Mouse (Mus musculus): ENCODE results near the gene Plod3. TPM values are rescaled to one million over a fixed set of nuclear protein-coding genes. Genes with fewer than 3 reads are reported as not detected.
"Not testable (repeated sequence)": the region's sequence is repeated elsewhere in the genome, so short reads cannot be mapped to it uniquely, and the experiment has no call there.

Gene Plod3
- polyA plus RNA-seq, 1 experiment from 2014 or later, result 17.2 TPM

- Histone ChIP-seq H3K27ac (replicated peaks) (no peak overlapping the region), H3K4me2 (replicated peaks; ENCODE audit: low read depth) (no peak overlapping the region), H3K4me3 (ENCODE audit: low read depth, low read length) (no peak overlapping the region), H3K9ac (ENCODE audit: low read length) (no peak overlapping the region), H3K27me3 (ENCODE audit: control insufficient read depth, insufficient read depth, low read length) (no peaks in the 10 kb centered on the region), H3K4me1 (replicated peaks; ENCODE audit: control insufficient read depth, insufficient read depth) (no peaks in the 10 kb centered on the region), H3K36me3 (ENCODE audit: control insufficient read depth, insufficient read depth, low read length) (no peaks in the 10 kb centered on the region), H3K9me3 (ENCODE audit: control insufficient read depth, low read length) (no peaks in the 10 kb centered on the region)
- DNase-seq (ENCODE audit: low spot score) (no peak), ATAC-seq (ENCODE audit: low FRiP score, low TSS enrichment) (no peak)
- 85% methylated on average over 2 of the region's 2 CpGs for WGBS
- TF ChIP-seq CTCF (IDR thresholded peaks at IDR 0.05; ENCODE audit: low read depth), result no peak
- no peak for TF ChIP-seq EP300 (optimal IDR thresholded peaks at IDR 0.05)
These were observed 43.4 kb upstream of the Plod3 start for GRCm38 (mm10) chr5:136943382-136943781.

GRCm38 (mm10) chr5:136945084-136945483 is 41.7 kb upstream of the Plod3 start:
- Histone ChIP-seq H3K27me3 (ENCODE audit: control insufficient read depth, insufficient read depth, low read length) (no peaks in the 10 kb centered on the region), H3K4me1 (replicated peaks; ENCODE audit: control insufficient read depth, insufficient read depth) (no peaks in the 10 kb centered on the region), H3K4me3 (ENCODE audit: low read depth, low read length) (no peak overlapping the region), H3K9me3 (ENCODE audit: control insufficient read depth, low read length) (no peaks in the 10 kb centered on the region), H3K9ac (ENCODE audit: low read length) (no peak overlapping the region), H3K27ac (replicated peaks) (no peak overlapping the region), H3K4me2 (replicated peaks; ENCODE audit: low read depth) (no peak overlapping the region), H3K36me3 (ENCODE audit: control insufficient read depth, insufficient read depth, low read length) (no peaks in the 10 kb centered on the region)
- TF ChIP-seq EP300 (optimal IDR thresholded peaks at IDR 0.05), result no peak
- no peak for TF ChIP-seq CTCF (IDR thresholded peaks at IDR 0.05; ENCODE audit: low read depth)
- ATAC-seq (ENCODE audit: low FRiP score, low TSS enrichment) (no peak), DNase-seq (ENCODE audit: low spot score) (no peak)
- whole genome bisulfite sequencing, result 76% methylated on average over 12 of the region's 12 CpGs

GRCm38 (mm10) chr5:136947874-136948273 is 38.9 kb upstream of the Plod3 start:
- no peak overlapping the region for H3K4me3 ChIP-seq (ENCODE audit: low read depth, low read length)
- no peaks in the 10 kb centered on the region for H3K9me3 ChIP-seq (ENCODE audit: control insufficient read depth, low read length)
- H3K9ac ChIP-seq (ENCODE audit: low read length), result no peak overlapping the region
- DNase-seq (ENCODE audit: low spot score) (no peak), ATAC-seq (ENCODE audit: low FRiP score, low TSS enrichment) (no peak)
- H3K36me3 ChIP-seq (ENCODE audit: control insufficient read depth, insufficient read depth, low read length), result no peaks in the 10 kb centered on the region
- TF ChIP-seq EP300 (optimal IDR thresholded peaks at IDR 0.05) (no peak), CTCF (IDR thresholded peaks at IDR 0.05; ENCODE audit: low read depth) (no peak)
- no peaks in the 10 kb centered on the region for H3K4me1 ChIP-seq (replicated peaks; ENCODE audit: control insufficient read depth, insufficient read depth)
- no peak overlapping the region for H3K4me2 ChIP-seq (replicated peaks; ENCODE audit: low read depth)
- H3K27me3 ChIP-seq (ENCODE audit: control insufficient read depth, insufficient read depth, low read length), result no peaks in the 10 kb centered on the region
- no peak overlapping the region for H3K27ac ChIP-seq (replicated peaks)

- not testable (repeated sequence) for H3K27me3 ChIP-seq (ENCODE audit: control insufficient read depth, insufficient read depth, low read length); H3K27ac ChIP-seq (replicated peaks); H3K36me3 ChIP-seq (ENCODE audit: control insufficient read depth, insufficient read depth, low read length); H3K4me1 ChIP-seq (replicated peaks; ENCODE audit: control insufficient read depth, insufficient read depth); H3K9ac ChIP-seq (ENCODE audit: low read length); H3K4me2 ChIP-seq (replicated peaks; ENCODE audit: low read depth); H3K4me3 ChIP-seq (ENCODE audit: low read depth, low read length); DNase-seq (ENCODE audit: low spot score); ATAC-seq (ENCODE audit: low FRiP score, low TSS enrichment); H3K9me3 ChIP-seq (ENCODE audit: control insufficient read depth, low read length)
- WGBS, result 76% methylated on average over 14 of the region's 14 CpGs
These were observed 37.1 kb upstream of the Plod3 start for GRCm38 (mm10) chr5:136949551-136950336.

- no peak for DNase-seq (ENCODE audit: low spot score)
- 0 out of 2 replicates have a peak, but pooled peaks cover 3% of the 10 kb centered on the region for H3K4me1 ChIP-seq (replicated peaks; ENCODE audit: control insufficient read depth, insufficient read depth)
- no peak overlapping the region for H3K9ac ChIP-seq (ENCODE audit: low read length)
- no peak overlapping the region for H3K4me2 ChIP-seq (replicated peaks; ENCODE audit: low read depth)
- H3K27ac ChIP-seq (replicated peaks), result no peak overlapping the region
- no peaks in the 10 kb centered on the region for H3K27me3 ChIP-seq (ENCODE audit: control insufficient read depth, insufficient read depth, low read length)
- TF ChIP-seq EP300 (optimal IDR thresholded peaks at IDR 0.05), result no peak
- 90% methylated on average over 6 of the region's 6 CpGs for WGBS
- H3K36me3 ChIP-seq (ENCODE audit: control insufficient read depth, insufficient read depth, low read length), result no peaks in the 10 kb centered on the region
- ATAC-seq (ENCODE audit: low FRiP score, low TSS enrichment), result no peak
- H3K4me3 ChIP-seq (ENCODE audit: low read depth, low read length), result no peak overlapping the region
- H3K9me3 ChIP-seq (ENCODE audit: control insufficient read depth, low read length), result no peaks in the 10 kb centered on the region
These were observed 36.3 kb upstream of the Plod3 start for GRCm38 (mm10) chr5:136950521-136950920.

- H3K27me3 ChIP-seq (ENCODE audit: control insufficient read depth, insufficient read depth, low read length), result no peaks in the 10 kb centered on the region
- ATAC-seq (ENCODE audit: low FRiP score, low TSS enrichment), result no peak
- no peak overlapping the region for H3K4me2 ChIP-seq (replicated peaks; ENCODE audit: low read depth)
- 75% methylated on average over 4 of the region's 4 CpGs for WGBS
- H3K27ac ChIP-seq (replicated peaks), result no peak overlapping the region
- TF ChIP-seq CTCF (IDR thresholded peaks at IDR 0.05; ENCODE audit: low read depth) (no peak), EP300 (optimal IDR thresholded peaks at IDR 0.05) (no peak)
- DNase-seq (ENCODE audit: low spot score), result no peak
- no peak overlapping the region for H3K4me3 ChIP-seq (ENCODE audit: low read depth, low read length)
- no peak overlapping the region for H3K9ac ChIP-seq (ENCODE audit: low read length)
- H3K9me3 ChIP-seq (ENCODE audit: control insufficient read depth, low read length), result no peaks in the 10 kb centered on the region
- 0 out of 2 replicates have a peak, but pooled peaks cover 3% of the 10 kb centered on the region for H3K4me1 ChIP-seq (replicated peaks; ENCODE audit: control insufficient read depth, insufficient read depth)
- H3K36me3 ChIP-seq (ENCODE audit: control insufficient read depth, insufficient read depth, low read length), result no peaks in the 10 kb centered on the region
These were observed 34.7 kb upstream of the Plod3 start for GRCm38 (mm10) chr5:136952153-136952552.

All from stomach, postnatal 0 days (tissue).